Mouse (Mus musculus) brain, embryonic 18.5 days (tissue): ENCODE measurements around the gene Echdc3.

Experiments
- DNase-seq: peaks from one replicate; pipeline ENCODE4 v3.0.0-alpha.2; 2012; ENCODE audit warnings: low read depth, low spot score

The Echdc3 gene

DNA sequence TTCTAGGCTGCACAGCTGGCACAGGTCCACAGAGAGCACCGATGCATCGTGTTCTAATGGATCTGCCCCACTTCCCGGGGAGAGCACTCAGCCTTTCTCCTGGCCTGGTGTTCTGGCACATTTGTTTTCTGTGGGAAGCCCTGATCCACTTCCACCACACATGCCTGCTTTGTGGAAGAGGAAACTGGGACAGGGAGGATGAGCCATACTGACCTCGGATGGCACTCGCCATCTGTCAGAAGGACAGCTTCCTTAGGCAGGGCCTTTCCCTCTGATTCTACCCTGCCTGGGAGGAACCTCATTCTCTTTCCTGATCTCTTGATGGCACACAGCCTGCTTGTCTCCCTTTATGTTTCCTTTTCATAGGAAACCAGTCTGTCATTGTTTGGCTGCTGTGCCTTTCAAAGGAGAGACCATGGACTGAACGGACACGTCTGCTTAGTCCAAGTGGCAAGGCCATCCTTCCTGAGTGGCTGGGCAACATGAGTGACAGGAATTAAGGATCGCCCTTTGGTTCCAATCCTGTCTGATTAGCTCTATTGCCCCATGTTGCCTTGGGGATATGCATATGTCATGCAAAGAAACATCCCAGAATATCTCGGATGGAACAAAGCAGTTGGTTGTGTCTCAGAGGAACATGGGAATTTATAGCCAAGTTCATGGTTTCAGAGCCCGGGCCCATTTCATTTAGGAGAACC lies 13.7 kb upstream of the Echdc3 start:
- DNase-seq, result no peak

DNA sequence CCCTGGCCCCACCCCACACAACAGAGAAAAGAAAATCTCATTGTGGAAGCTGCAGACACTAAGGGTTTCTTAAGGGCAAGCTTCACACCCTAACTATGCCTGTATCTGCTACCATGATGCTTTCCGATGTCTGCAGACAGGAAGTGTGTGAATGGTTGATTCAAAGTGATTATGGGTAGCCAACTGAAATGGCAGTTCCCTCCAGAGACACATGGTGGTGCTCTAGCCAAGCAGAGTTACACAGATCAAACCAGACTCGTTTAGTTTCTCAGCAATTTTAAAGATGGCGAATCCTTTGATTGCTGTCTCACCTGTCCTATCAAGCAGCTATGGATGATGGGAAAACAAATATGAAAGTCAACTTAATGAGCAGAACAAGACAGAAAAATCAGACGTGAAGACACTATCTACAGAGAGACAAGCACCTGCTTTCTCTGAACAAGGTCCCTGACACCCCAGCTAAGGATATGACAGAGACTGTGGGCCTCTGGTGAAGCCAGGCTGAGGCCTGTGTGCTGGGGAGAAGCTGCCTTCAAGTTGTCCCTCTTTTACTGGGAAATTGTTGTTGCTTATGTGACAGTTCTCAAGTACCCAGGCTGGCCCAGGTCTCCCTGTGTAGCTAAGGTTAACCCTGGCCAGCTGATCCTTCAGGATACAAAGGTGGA lies 7.4 kb upstream of the Echdc3 start:
- DNase-seq, result peak; percentile 66

DNA sequence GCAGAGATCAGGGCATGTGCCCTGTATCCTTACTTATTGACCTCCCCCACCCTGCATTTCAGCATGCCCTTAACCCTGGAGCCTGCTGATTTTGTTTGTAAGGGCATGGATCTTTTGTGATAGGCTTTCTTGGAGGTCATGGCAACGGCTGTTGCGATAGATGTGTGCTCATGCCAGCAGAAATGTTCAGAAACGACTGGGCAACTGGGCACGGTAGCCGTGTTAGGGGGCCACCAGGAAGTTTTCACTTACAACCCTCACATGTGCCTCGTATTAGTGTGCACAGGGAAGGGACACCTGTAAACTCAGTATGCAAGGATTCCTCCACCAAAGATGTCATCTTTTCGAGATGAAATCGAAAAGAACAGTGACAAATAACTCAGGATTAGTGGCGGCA lies 508 bp downstream of the Echdc3 start:
- DNase-seq, result no peak

DNA sequence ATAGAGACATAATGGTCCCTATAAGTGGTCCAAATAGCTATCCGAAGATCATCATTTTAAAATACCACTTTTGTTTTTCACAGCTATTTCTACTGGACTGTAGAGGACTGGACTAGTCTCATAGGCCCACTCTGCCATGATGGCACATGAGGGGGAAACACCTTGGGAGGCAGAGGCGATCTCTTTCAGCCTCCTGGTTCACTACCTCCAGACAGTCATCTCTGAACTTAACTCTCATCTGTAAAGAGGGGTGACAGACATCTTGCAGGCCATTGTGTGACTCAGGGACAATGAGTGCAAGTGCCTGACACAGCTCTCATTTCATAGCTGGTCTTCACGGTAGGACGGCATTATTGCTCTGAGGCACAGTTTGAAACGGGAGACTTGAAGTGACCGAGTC lies 2.0 kb downstream of the Echdc3 start:
- no peak for DNase-seq

DNA sequence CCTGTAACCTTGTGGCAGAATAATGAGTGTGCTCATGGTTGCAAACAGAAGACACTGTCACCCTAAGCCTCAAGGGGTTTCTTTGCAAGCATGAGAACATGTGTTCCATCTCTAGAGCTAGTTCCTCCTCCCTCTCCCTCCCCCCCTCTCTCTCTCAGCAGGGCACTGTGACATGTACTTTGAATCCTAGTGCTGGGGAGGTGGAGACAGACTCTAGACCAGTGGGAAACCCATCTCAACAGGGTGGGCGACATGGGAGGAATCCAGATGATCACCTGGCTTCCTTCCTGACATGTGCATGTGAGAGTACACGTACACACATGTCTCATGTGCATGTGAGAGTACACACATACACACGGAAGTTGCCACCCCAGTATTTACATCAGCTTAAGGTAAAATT lies 3.1 kb downstream of the Echdc3 start:
- DNase-seq, result no peak

DNA sequence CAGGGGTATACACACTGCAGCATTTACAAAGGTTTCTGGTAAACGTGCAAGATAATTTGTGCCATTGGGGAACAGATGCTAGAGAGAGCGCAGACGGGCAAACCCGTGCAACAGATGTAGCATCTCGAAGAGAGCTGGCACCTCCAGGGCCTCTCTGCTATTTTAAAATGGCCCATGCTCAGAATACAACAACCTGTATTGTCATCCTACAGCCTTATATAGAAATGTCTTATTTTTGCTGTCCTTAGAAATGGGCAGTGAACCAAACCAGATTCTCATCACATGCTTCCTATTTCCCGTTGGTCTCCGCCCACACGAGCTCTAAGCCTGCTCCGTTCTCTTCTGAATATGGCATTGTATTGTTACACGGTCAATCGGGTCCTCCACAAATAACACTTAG lies 3.7 kb downstream of the Echdc3 start:
- no peak for DNase-seq

DNA sequence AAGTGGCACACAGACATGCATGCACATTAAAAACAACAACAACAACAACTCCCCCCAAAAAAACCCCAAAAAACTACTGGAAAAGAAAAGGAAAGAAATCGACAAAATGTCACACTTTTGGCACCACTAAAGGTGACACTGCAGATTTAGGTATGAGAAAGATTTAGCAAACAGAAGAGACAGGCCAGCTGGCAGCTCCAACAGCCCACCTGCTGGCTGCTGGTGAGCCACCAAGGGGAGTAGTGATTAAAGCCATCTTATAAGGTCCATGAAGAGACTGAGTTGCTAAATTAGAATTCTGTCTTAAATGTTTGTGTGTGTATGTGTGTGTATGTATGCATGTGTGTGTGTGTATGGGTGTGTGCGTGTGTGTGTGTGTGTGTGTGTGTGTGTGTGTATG lies 5.1 kb downstream of the Echdc3 start:
- DNase-seq, result no peak

DNA sequence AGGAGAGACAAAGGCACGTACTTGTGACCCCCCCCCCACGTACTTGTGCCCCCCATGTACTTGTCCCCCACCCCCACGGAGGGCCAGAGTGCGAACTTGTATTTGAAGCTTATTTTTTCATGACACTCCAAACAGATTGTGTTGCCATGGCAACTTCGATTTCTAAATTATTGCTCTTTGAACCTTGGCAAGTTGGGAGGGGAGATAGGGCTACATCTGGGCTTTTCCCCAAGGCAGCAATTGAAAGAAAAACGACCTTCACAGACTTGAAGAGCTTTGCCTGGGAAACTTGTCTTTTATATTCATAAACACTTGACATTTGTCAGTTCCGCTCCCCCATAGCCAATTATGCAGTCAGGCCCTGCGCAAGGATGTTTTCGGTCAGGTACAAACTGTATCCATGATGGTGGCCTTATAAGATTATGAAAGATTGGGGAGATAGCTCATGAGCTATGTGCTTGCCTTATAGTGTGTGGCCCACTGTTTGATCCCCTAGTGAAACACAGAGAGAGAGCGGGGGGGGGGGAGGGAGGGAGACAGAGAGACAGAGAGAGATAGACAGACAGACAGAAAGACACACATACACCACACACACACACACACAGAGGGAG lies 16.4 kb downstream of the Echdc3 start:
- no peak for DNase-seq

DNA sequence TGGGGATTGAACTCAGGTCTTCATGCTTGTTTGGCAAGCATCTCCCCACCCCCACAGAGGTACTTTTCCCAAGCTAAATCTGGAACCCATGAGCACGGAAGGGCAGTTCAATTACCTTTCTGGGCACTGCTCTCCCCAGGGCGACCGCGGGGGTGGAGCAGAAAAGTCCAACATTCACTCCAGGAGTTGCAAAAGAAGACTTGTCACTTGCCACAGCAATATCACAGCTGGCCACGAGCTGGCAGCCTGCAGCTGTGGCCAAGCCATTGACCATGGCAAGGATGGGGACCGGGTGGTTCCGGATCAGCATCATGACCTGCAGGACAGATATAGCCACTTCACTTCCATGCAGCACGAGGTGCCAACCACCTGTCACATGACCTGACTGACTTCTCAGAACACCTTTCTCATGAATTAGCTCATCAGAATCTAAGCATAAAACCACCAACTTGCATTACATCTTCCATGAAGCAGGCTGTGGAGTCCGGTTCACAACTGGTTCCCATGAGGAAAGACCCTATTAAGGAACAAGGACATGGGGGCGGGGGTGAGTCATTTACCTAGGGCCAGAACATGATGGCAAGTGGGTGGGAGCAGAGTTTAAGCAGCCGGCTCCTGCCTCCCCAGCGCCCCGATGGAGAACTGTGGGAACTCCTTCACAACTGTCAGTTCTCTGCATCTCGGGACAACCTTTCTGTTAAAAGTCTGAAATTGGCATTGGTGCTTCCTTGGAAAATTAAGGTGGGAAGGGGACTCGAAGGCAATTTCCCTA lies 17.2 kb downstream of the Echdc3 start:
- no peak for DNase-seq

DNA sequence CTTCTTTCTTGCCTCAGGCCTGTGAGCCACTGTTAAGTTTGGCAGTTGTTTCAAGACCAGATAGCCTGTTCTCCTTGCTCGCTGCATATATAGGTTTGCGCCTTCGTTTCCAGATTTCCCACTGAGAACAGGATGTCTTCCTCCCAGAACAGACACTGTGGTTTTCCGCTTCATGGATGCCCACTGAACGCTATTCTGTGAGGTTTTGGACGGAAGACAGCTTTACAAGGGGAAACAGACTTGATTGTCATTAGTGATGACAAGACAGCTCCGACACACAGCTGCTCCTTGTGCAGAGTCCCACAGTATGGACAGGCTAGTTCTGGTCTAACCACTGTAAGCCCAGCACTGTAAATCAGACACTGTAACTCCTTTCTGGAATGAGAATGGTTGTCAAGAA lies 18.3 kb downstream of the Echdc3 start:
- DNase-seq, result no peak

DNA sequence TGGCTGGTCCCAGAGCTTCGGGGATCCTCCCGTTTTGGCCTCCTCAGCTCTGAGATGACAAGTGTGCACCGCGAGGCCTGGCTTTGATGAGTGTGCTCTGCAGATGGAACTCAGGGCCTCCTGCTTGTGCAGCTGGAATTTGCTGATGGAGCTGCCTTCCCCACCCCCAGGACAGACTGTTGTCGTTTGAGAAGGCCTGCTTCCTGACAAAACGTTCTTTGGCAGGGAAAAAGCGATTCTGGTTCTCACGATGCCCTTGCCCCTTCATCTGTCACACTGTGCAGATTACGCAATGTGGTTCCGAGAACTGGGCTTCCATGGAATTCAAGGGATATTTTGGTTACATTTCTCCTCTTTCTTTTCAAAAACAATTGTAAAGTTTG lies 19.3 kb downstream of the Echdc3 start:
- no peak for DNase-seq

DNA sequence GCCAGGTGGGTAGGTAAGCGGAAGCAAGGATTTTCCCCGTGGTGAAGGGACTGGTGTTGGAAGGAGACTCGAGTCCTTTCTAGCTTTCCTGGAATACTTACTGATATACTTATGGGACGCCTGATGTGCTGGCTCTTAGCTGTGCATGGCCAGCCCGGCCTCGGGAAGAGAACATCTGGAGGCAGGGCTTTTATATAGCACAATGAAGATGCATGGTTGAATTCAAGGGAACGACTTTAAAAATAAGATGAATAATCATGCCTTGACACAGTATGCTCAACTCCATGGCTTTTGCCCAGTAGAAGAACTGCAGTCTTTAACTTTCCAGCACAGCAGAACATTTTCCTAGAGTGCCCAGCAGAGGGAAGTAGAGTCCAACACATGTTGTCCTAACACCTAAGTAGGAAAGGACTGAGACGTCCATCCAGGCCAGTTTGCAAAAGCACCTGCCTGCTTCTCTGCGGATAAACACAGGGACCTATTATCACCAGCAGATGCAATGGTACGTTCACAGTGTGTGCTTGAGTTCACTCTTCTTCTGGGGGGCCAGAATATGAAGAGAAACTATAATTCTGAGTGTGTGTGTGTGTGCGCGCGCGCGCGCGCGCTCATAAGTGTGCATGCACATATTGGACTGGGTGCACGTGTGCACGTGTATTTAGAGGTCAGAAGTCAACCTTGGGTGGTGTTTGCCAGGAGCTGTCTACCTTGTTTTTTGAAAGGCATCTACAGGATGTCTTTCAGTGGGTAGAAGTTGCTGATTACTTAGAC lies 19.8 kb downstream of the Echdc3 start:
- DNase-seq, result no peak

DNA sequence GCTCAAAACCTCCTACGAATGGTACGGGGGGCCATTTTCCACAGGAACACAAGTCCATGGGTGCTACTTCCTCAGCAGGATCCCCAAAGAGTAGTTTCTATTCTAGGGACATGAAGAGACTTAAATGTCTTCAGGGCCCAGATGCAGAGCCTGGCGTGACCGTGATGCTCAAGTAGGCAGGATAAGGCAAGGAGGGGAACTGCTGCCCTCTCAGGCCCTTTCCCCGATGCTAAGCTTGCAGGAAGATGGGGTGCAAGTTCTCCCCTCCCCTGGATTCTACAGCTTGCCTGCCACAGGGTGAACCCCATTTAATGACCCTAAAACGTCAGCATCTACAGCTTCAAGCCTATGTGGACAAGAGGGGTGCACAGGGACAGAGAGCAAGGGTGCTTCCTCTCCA lies 22.8 kb downstream of the Echdc3 start:
- DNase-seq, result no peak

DNA sequence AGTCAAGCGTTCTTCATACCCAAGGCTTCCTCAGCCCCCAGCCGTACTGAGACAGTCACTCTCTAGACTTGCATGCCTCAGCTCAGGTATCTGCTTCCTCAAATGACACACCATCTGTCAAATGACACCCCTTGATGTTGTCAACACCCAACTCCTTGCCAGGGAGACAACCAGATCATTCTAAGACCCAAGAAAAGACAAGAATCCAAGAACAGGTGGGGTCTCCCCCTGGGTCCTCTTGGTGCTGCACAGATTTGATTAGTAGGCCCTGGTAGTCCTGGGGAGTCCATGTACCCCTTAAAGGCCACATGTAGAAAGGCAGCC lies 23.2 kb downstream of the Echdc3 start:
- no peak for DNase-seq

DNA sequence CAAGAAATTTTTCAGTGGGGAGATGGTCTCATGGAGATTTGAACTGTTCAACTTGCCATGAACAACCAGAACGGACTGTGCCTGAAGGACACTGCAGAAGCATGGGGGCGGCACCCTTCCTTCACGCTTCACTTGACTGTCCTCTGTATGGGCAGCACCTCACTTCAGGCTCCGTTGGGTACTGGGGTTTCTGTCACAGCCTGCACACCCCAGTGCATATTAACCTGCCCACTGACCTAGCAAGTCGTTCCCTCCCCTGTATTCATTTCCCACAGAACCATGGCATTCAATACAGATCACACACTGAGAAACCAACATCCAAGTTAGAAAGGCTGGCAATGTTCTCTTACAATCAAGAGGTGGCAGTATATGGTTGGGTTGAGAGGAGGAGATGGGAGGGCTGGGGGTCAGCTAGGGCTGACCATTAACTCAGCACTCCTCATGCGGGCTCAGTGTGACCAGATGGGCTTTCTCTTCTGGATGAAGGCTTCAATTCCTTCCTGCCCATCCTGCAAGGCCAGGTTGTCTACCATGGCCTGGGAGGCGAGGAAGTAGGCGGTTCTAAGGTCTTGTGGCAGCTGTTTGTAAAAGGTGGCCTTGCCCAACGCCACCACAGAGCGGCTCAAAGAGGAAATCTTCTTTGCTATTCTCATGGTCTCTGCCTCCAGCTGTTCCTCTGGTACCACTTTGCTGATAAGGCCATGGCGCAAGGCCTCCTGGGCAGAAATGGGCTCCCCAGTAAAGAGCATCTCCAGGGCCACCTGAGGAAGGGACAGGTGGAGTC lies 23.8 kb downstream of the Echdc3 start:
- no peak for DNase-seq

DNA sequence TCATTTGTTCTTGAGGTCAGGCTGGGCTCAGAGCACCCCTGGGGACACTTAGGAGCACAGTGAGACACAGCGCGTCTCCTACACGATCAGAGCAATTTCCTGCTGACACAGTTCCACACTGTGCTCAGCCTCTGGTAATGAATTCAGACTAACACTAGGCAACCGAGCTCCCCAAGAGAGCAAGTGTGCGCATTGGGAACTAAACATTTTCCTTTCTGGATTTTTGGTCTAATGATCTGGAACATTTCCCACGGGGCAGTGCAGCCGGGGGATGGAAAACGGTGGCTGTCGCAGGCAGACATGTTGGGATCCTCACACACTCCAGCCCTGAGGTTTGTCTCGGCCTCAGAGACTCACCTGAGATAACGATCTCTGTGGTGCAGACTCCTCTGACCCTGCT lies 25.4 kb downstream of the Echdc3 start:
- DNase-seq, result no peak

DNA sequence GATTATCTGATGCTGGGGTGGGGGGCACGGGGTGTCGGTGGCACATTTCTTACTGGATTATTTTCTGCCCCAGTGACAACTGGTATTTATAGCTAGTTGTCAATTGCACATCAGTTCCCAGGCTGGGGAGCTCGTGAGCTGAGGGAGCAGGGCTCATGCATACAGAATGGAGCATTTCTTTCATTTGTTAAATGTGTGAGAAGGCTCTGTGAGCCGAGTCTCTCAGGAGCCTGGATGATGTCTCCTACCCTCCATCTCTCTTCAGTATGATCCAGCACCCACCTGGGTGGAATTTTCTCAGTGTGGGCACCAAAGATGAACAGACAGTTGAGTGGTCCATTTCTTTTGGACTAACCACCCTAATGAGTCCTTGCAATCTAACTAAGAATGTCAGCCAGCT lies 25.9 kb downstream of the Echdc3 start:
- DNase-seq, result no peak

DNA sequence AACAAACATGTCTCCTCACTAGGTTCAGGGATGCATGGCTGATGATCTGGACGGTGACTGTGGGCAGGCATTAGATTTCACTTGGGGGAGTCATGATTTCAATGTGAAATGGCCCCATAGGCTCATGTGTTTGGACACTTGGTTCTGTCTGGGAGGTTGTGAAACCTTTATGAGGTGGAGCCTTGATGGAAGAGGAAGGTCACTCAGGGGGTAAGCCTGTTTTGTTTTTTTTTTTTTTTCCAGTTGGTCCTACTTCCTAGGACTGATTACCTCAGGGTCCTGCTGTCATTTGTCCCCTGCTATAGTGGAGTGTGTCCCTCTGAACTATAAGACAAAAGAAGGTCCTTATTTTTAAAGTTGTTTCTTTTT lies 33.1 kb downstream of the Echdc3 start:
- no peak for DNase-seq

DNA sequence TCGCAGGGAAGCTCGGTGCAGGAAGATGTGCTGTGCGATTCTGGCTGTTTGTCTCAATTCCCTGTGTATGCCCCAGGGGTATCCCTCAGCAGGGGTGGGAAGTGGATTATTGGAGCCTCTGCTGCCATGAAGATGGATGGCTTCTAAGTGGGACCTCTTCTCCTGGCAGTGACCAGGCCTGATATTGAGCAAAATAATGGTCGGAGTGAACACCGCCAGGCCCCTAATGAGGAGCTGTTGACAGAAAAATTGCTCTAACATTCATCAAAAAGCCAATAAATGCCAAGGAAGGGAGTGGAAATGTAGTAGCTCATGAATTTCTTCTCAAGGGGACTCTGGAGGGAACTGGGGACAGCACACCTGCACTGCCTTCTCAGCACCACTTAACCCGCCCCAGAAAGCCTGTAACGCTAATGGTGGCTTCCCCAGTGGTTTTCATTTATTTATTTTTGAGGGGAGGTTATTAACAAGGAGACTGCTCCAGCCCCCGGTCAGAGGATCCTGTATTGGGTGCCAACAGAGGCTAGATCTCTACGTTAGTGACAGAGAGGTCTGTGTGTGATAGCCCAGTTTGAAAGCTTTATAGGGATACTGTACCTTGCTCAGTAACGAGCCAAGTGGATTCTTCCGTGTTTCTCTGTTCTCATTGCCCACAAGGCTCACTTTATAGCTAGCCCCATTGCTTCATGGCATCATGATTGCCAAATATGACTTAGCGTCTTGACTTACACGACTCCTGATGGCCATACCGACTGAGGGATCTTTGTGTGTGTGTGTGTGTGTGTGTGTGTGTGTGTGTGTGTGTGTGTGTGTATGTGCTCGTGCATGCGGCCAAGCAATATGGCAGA lies 33.7 kb downstream of the Echdc3 start:
- DNase-seq, result no peak

DNA sequence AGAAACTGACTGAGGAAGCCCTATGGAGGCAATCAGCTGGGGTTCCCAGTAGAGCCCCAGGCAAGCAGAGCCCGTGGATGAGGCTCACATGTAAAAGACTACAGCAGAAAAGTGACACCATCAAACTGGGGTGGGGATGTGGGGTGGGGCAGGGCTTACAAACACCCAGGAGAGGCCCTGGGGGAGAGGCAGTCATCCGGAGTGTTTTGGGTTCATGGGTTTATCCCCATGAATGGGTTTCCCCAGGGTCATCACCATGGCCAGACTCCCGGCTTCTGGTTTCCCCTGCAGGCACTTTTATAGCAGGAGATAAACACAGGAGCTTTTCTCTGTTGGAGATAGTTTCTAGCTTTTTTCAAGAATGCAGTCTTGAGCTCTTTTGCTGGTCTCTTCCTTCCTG lies 39.8 kb downstream of the Echdc3 start:
- no peak for DNase-seq
